Mouse (Mus musculus) erythroid progenitor cell, adult 5-6 weeks (primary cell): ENCODE measurements around the gene Ifi206. TPM values are rescaled to one million over a fixed set of nuclear protein-coding genes. Genes with fewer than 3 reads are reported as not detected.
"Not testable (repeated sequence)": the region's sequence is repeated elsewhere in the genome, so short reads cannot be mapped to it uniquely, and the experiment has no call there.

Source experiments
- ATAC-seq: replicated peaks from 2 replicates; pipeline ENCODE4 v1.8.0; 2016; ENCODE audit warnings: moderate number of reproducible peaks, mild to moderate bottlenecking, moderate TSS enrichment, inconsistent platforms; ENCODE audit not compliant: poor library complexity, low FRiP score, severe bottlenecking
- total RNA-seq, 2 experiments: library from RNA; stranded (forward) in 1 of 2; stranded (reverse) in 1 of 2; fragments of 150-400 nt in 1 of 2; fragments of 186-747, 209-891 nt in 1 of 2; gene quantifications; 2 replicates each; pipeline versions ENCODE4 v1.2.3 to v1.2.4; 2015 to 2017; ENCODE audit warnings: low replicate concordance in 2 of 2

Ifi206 gene
- total RNA-seq (2015; ENCODE audit: low replicate concordance) (2.5 and 10.5 TPM in 2 replicates), total RNA-seq (2017; ENCODE audit: low replicate concordance) (0.08 and 1.0 TPM in 2 replicates)

- not testable (repeated sequence) for ATAC-seq
Observed at GRCm38 (mm10) chr1:173490812-173491480, at the start of gene Ifi206. Gene Ifi206 (minus strand): TSS chr1:173491041.

GRCm38 (mm10) chr1:173535791-173536190 lies 45.0 kb upstream of the Ifi206 start, which contains the start of gene Ifi214:
Gene Ifi214 (minus strand): TSS chr1:173535957.
- not testable (repeated sequence) for ATAC-seq

DNA sequence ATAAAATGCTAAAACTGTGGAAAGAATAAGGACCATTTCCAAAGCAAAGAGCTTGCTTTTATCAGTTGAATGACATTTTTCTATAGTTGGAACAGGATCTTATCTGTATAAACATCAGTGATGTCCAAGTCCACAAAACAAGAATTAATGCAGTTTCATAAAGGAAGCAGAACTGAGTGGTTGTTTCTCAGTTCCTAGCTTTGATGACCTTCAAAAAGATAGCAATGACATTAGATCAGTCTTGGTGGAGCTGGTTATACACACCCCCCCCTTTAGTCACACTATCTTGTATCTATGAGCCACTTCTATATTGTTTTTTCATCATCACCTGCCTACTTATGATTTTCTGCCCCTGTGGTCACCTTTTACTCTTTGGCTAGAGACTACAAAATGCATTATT lies 30.6 kb upstream of the Ifi206 start:
- ATAC-seq = no peak

- not testable (repeated sequence) for ATAC-seq
Observed at GRCm38 (mm10) chr1:173510595-173510994, 19.8 kb upstream of the Ifi206 start.

DNA sequence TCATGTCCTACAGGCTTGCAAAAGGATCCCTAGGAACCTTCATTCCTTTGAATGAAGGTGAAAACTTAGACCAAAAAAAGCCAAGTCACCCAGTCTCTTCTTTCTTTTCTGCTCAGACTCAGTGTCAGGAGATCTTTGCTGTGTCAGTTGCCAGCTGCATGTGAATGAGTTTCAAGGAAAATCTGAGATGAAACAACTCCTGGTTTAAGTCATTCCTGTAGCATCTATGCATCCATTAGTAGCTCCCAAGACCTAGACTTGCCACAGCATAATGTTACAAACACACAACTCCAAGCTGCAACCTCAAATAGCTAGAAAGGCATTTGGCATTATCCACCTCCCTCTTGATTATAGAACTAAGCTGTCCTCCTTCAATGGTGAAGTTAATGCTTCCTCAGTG lies 642 bp upstream of the Ifi206 start:
- not testable (repeated sequence) for ATAC-seq

DNA sequence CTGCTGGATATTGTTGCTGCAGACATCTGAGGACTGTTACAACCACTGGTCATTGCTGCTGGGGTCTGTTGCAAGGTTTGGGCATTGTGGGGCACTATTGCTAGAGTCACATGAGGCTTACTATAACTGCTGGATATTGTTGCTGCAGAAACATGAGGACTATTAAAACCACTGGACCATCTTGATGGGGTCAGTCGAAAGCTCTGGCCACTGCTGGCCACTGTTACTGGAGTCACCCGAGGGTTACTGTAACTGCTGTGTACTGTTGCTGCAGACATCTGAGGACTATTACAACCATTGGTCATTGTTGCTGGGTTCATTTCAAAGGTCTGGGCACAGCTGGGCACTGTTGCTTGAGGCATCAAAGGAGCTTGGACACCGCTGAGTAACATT lies 9.7 kb downstream of the Ifi206 start:
- ATAC-seq = not testable (repeated sequence)

DNA sequence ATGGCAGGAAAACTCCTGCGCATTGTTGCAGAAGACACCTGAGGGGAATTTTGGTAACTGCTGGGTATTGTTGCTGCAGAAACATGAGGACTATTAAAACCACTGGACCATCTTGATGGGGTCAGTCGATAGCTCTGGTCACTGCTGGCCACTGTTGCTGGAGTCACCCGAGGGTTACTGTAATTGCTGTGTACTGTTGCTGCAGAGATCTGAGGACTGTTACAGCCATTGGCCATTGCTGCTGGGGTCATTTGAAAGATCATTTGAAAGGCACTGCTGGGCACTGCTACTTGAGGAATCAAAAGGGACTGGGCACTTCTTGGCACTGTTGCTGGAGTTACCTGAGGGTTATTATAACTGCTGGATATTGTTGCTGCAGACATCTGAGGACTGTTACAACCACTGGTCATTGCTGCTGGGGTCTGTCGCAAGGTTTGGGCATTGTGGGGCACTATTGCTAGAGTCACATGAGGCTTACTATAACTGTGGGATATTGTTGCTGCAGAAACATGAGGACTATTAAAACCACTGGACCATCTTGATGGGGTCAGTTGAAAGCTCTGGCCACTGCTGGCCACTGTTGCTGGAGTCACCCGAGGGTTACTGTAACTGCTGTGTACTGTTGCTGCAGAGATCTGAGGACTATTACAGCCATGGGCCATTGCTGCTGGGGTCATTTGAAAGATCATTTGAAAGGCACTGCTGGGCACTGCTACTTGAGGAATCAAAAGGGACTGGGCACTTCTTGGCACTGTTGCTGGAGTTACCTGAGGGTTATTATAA lies 10.3 kb downstream of the Ifi206 start:
- ATAC-seq = 0 out of 2 replicates have a peak, but pooled peaks have one; percentile 30

- ATAC-seq = no peak
Observed at GRCm38 (mm10) chr1:173456761-173457160, 34.1 kb downstream of the Ifi206 start.

DNA sequence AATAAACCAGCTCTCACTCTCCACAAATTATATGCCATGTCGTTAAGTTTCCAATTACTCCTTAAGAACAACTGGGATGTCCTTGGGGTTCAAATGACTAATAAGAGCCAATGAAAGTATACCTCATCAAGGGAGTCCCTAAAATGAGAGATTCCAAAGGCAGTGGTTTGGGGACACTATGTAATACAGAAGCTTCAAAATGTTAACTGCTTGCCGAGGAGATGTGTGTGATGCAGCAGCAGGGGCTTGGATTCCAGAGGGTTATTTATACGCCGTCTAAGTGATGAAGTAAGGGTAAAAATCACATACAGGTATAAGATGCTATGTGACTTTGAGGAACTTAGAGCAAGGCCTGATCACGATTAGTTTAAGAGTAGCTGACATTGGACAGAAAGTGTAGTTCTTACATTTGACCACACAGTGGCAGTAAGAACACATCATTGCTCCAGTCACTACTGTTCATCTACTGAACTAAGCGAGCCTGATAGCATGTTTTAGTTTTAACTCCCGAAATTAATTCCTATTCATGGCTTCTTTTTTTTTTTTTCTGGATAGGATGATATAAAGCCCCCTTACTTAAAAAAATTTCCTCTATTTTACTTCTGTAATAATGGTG lies 34.6 kb downstream of the Ifi206 start:
- ATAC-seq = peak; percentile 71; the same call in 1 of the 2 replicates

- no peak for ATAC-seq
Observed at GRCm38 (mm10) chr1:173451665-173452064, 39.2 kb downstream of the Ifi206 start.

GRCm38 (mm10) chr1:173450621-173451020 lies 40.2 kb downstream of the Ifi206 start:
- no peak for ATAC-seq

DNA sequence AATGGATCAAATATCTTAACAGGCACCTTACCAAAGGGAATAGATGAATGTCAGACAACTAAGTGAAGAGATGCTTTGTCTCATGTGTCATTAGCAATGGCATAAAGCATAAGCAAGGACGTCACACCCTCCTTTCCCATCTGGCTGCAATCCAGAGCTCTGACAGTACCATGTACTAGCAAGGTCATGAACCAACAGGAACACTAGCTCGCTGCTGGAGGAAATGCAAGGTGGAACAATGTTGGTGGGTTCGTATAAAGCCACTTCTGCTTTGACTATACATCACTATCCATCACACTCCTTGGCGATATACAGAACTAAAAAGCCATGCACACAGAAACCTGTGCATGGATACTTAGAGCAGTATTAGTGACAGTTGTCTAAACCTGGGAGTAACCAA lies 43.8 kb downstream of the Ifi206 start:
- no peak for ATAC-seq

GRCm38 (mm10) chr1:173443061-173443460 lies 47.8 kb downstream of the Ifi206 start:
- ATAC-seq = no peak

- ATAC-seq = no peak
Observed at GRCm38 (mm10) chr1:173441210-173441609, 49.6 kb downstream of the Ifi206 start.

- ATAC-seq = no peak
Observed at GRCm38 (mm10) chr1:173440681-173441080, 50.2 kb downstream of the Ifi206 start.

- ATAC-seq = no peak
Observed at GRCm38 (mm10) chr1:173437161-173437953, 53.5 kb downstream of the Ifi206 start.

DNA sequence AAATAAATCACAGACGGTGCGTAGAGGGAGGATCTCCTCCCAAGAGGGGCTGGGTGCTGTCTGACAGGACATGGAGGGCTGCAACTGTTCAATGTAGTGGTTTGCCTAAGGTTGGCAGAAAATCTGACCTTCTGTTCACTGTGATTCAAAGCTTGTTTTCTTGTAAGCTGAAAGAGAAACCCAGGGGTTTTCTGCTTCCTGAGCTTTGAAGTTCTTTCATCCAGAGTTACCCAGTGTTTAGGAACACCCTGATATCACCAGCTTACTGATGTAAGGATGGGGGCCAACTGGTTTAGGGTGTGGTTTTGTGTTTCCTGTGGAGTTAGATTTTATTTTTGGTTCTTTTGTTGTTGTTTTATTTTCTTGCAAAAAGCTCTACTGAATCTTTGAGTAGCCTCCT lies 58.4 kb downstream of the Ifi206 start:
- ATAC-seq = no peak

DNA sequence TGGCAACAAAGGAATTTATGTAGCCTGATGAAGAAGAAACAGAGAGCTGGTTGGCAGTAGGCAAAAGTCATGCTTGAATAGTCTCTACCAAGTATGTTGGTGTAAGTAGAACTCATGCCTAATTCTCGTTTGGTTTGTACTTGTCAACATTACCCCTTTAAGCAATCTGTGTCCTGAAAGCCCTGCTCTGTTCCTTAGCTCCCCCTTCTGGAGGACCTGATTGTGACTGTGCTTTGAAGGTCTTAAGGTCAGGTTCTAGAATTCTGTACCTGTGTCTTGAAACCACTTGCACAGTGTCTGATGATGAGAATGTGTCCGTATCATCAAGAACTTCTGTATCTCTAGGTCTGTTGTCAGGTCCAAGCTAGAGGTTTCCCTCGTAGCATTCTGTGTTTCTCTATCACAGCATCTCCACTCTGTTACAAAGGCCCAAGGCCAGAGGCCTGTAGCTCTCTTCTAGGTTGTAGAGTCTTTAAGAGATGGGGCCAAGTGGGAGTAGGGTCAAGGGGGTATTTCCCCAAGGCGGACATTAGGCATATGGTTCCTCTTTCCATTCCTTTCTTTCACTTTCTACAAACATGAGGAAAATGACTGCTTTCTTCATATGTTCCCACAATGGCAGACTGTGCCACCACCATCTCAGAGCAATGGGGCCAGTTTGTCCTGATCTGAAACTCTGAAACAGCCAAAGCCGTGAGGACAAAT lies 60.7 kb downstream of the Ifi206 start:
- ATAC-seq = no peak

DNA sequence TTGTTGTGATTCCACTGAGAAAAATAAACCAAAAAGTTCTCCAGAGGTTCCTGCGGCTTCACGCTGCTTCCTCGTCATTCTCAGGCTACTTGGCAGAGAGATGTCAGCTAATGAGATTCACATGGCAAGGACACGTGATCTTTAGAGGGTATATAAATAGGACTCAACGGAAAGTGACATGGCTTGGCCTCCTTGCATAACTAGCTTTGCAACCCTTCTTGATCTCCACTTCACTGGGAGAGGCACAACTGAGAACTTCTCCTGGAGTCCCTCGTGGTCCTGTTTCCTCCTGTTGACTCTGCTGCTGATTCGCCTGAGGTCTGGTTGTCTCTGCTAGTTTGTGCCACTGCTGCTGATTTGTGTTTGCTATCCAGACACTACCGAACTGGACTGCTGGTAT lies 63.5 kb downstream of the Ifi206 start:
- ATAC-seq = no peak
